Mouse (Mus musculus): ENCODE measurements around the gene Calb2. TPM values are rescaled to one million over a fixed set of nuclear protein-coding genes. Genes with fewer than 3 reads are reported as not detected.

Gene Calb2
- polyA plus RNA-seq, 1 experiment, result 3.1 TPM

DNA sequence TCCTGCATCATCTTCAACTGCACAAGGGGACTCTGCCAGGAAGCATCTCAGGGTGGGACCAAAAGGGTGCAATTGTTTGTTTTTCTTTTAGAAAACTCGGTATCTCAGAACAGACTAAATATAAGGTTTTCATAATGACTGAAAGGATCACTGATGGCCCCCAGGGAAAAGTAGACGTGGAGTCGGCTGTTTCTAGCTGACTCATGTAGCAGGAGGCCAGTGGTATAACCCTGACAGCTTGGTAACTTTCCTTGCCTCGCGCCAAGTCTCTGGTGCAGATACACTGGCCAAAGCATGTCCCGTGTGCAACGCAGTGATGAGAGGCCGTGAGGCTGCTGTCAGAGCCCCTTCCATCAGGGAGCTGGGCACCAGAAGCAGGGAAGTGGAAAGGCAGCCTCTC, 1.7 kb downstream of the Calb2 start:
- 70% methylated on average over 8 of the region's 8 CpGs for WGBS
- Histone ChIP-seq H3K4me3 (ENCODE audit: low read depth, low read length) (no peak overlapping the region), H3K4me1 (ENCODE audit: control insufficient read depth, insufficient read depth, insufficient read length, low read length) (no peaks in the 10 kb centered on the region), H3K36me3 (ENCODE audit: control insufficient read depth, insufficient read depth, low read length) (no peaks in the 10 kb centered on the region), H3K27ac (ENCODE audit: insufficient read depth, low read depth, low read length) (no peak overlapping the region), H3K27me3 (ENCODE audit: control insufficient read depth, insufficient read depth, low read length) (peaks cover 7% of the 10 kb centered on the region)
- no peak for TF ChIP-seq POLR2A (IDR thresholded peaks at IDR 0.05; ENCODE audit: low read depth, low read length)

DNA sequence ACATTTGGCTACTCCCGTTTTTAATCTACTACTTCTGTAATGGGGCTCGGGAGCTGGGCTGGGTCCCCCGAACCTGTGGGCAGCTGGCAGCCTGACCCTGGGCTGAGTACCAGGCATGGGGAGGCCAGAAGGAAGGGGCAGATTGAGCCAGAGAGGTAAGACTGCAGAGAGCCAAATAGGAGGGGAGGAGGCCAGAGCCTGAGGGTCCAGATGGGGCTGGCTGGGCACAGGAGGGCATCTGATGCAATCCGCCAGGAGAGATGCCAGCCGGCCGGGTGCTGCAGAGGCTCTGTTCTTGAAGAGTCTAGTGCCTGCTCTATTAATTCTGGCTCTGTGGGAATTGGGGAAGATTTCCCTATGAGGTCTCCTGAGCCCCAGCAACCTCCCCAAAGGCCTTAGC, 6.0 kb downstream of the Calb2 start:
- H3K27ac ChIP-seq (ENCODE audit: insufficient read depth, low read depth, low read length), result no peak overlapping the region
- WGBS, result 76% methylated on average over 6 of the region's 6 CpGs
- H3K36me3 ChIP-seq (ENCODE audit: control insufficient read depth, insufficient read depth, low read length), result no peaks in the 10 kb centered on the region
- no peaks in the 10 kb centered on the region for H3K27me3 ChIP-seq (ENCODE audit: control insufficient read depth, insufficient read depth, low read length)
- no peak overlapping the region for H3K4me3 ChIP-seq (ENCODE audit: low read depth, low read length)
- no peaks in the 10 kb centered on the region for H3K4me1 ChIP-seq (ENCODE audit: control insufficient read depth, insufficient read depth, insufficient read length, low read length)
- TF ChIP-seq CTCF (IDR thresholded peaks at IDR 0.05; ENCODE audit: extremely low read depth, insufficient read length, insufficient replicate concordance, low read depth, low read length) (no peak), POLR2A (IDR thresholded peaks at IDR 0.05; ENCODE audit: low read depth, low read length) (no peak)

DNA sequence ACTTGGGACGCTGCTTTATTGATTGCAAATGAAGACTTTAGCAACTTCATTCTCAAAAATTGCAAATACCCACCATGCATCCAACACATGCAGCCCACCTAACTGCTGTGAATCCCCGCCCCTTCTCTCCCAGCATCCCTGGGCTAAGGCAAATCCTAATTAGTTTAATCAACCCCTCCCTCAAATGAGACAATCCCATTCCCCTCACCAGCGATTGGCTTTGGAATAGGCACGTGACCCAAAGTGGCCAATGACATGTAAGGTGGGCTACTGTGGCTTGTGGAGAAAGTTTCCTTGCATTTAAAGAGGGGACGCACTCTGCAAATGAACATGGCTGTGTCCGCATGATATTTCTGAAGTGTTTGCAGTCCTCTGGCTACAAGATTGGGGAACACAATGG, 15.1 kb downstream of the Calb2 start:
- Histone ChIP-seq H3K27ac (ENCODE audit: insufficient read depth, low read depth, low read length) (no peak overlapping the region), H3K36me3 (ENCODE audit: control insufficient read depth, insufficient read depth, low read length) (no peaks in the 10 kb centered on the region), H3K4me1 (ENCODE audit: control insufficient read depth, insufficient read depth, insufficient read length, low read length) (no peaks in the 10 kb centered on the region), H3K4me3 (ENCODE audit: low read depth, low read length) (no peak overlapping the region), H3K27me3 (ENCODE audit: control insufficient read depth, insufficient read depth, low read length) (no peaks in the 10 kb centered on the region)
- WGBS, result 66% methylated on average over 6 of the region's 6 CpGs
- TF ChIP-seq CTCF (IDR thresholded peaks at IDR 0.05; ENCODE audit: extremely low read depth, insufficient read length, insufficient replicate concordance, low read depth, low read length), result no peak
- no peak for TF ChIP-seq POLR2A (IDR thresholded peaks at IDR 0.05; ENCODE audit: low read depth, low read length)

DNA sequence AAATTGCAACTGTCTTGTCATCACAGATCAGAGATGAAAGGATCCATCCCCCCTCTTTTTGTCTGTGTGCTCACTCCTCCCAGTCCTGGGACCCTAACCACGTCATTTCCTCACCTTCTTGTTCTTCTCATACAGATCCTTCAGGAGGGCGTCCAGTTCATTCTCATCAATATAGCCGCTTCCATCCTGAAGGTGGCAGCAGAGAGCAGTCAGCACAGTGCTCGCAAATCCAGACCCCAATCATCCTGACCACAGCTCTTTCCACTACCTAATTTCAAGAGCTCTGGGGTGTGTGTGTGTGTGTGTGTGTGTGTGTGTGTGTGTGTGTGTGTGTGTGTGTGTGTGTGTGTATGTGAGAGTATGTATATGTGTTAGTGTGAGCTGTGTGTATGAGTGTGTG, 22.5 kb downstream of the Calb2 start:
- WGBS, result under 1% methylated on average over 4 of the region's 4 CpGs
- H3K4me1 ChIP-seq (ENCODE audit: control insufficient read depth, insufficient read depth, insufficient read length, low read length), result no peaks in the 10 kb centered on the region
- no peak overlapping the region for H3K4me3 ChIP-seq (ENCODE audit: low read depth, low read length)
- no peaks in the 10 kb centered on the region for H3K27me3 ChIP-seq (ENCODE audit: control insufficient read depth, insufficient read depth, low read length)
- H3K27ac ChIP-seq (ENCODE audit: insufficient read depth, low read depth, low read length), result no peak overlapping the region
- no peaks in the 10 kb centered on the region for H3K36me3 ChIP-seq (ENCODE audit: control insufficient read depth, insufficient read depth, low read length)
- TF ChIP-seq POLR2A (IDR thresholded peaks at IDR 0.05; ENCODE audit: low read depth, low read length) (no peak), CTCF (IDR thresholded peaks at IDR 0.05; ENCODE audit: extremely low read depth, insufficient read length, insufficient replicate concordance, low read depth, low read length) (peak; percentile 70; the same call in 1 of the 2 replicates)

DNA sequence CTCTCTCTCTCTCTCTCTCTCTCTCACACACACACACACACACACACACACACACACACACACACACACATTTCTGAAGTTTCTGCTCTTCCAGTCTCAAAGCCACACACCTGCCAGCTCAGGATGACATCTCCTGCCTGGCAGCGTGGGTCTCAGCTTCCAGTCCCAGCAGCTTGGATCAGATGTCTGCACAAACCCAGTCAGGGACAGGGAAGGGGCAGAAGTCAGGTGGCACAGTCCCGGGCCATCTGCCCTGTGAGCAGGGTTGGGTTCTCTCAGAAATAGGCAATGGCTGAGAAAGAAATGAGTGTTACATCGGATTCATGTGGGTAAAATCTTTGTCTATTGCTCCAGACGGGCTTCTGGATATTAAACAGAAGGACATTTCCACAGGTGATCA, 27.2 kb downstream of the Calb2 start:
- TF ChIP-seq CTCF (IDR thresholded peaks at IDR 0.05; ENCODE audit: extremely low read depth, insufficient read length, insufficient replicate concordance, low read depth, low read length) (no peak), POLR2A (IDR thresholded peaks at IDR 0.05; ENCODE audit: low read depth, low read length) (no peak)
- 52% methylated on average over 4 of the region's 4 CpGs for WGBS
- Histone ChIP-seq H3K27ac (ENCODE audit: insufficient read depth, low read depth, low read length) (no peak overlapping the region), H3K27me3 (ENCODE audit: control insufficient read depth, insufficient read depth, low read length) (no peaks in the 10 kb centered on the region), H3K4me1 (ENCODE audit: control insufficient read depth, insufficient read depth, insufficient read length, low read length) (no peaks in the 10 kb centered on the region), H3K4me3 (ENCODE audit: low read depth, low read length) (no peak overlapping the region), H3K36me3 (ENCODE audit: control insufficient read depth, insufficient read depth, low read length) (no peaks in the 10 kb centered on the region)

DNA sequence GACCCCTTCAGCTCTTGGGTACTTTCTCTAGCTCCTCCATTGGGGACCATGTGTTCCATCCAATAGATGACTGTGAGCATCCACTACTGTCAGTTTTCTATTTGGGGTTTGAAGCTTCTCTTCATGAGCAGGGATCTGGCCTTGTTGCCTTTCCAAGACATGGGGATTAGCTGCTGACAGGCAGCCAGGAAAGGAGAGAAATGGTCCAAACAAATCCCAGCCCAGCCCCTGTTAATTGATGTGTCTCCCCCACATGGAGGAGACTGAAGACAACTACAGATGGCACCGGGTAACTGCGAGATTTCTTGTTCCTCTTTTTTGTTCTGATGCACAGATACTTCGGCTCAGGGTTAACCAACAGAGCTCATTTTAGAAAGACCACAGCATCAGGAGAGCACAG, 27.9 kb downstream of the Calb2 start:
- TF ChIP-seq CTCF (IDR thresholded peaks at IDR 0.05; ENCODE audit: extremely low read depth, insufficient read length, insufficient replicate concordance, low read depth, low read length) (no peak), POLR2A (IDR thresholded peaks at IDR 0.05; ENCODE audit: low read depth, low read length) (no peak)
- H3K36me3 ChIP-seq (ENCODE audit: control insufficient read depth, insufficient read depth, low read length), result no peaks in the 10 kb centered on the region
- no peaks in the 10 kb centered on the region for H3K27me3 ChIP-seq (ENCODE audit: control insufficient read depth, insufficient read depth, low read length)
- no peak overlapping the region for H3K4me3 ChIP-seq (ENCODE audit: low read depth, low read length)
- WGBS, result 64% methylated on average over 3 of the region's 3 CpGs
- no peak overlapping the region for H3K27ac ChIP-seq (ENCODE audit: insufficient read depth, low read depth, low read length)
- no peaks in the 10 kb centered on the region for H3K4me1 ChIP-seq (ENCODE audit: control insufficient read depth, insufficient read depth, insufficient read length, low read length)

DNA sequence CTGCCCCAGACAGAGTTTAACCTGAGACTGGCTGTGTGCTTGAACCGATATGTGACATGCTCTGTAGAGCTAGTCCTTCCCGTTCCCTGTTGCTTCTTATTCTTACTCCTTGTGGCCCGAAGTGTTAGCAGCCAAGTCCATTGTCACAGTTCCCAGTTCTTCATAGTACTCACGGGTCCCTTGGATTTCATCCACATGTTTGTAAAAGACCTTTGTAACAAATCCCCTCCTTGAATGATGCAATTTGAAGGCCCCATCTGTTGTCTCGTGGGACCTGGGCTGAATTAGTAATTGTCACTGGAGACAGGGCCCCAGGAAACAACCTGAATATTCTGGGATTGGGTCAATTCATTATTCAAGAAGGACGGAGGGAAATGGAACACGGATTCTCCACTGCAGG, 32.5 kb downstream of the Calb2 start:
- no peak overlapping the region for H3K27ac ChIP-seq (ENCODE audit: insufficient read depth, low read depth, low read length)
- TF ChIP-seq POLR2A (IDR thresholded peaks at IDR 0.05; ENCODE audit: low read depth, low read length) (no peak), CTCF (IDR thresholded peaks at IDR 0.05; ENCODE audit: extremely low read depth, insufficient read length, insufficient replicate concordance, low read depth, low read length) (no peak)
- no peaks in the 10 kb centered on the region for H3K4me1 ChIP-seq (ENCODE audit: control insufficient read depth, insufficient read depth, insufficient read length, low read length)
- no peak overlapping the region for H3K4me3 ChIP-seq (ENCODE audit: low read depth, low read length)
- no peaks in the 10 kb centered on the region for H3K27me3 ChIP-seq (ENCODE audit: control insufficient read depth, insufficient read depth, low read length)
- WGBS, result 61% methylated on average over 7 of the region's 7 CpGs
- H3K36me3 ChIP-seq (ENCODE audit: control insufficient read depth, insufficient read depth, low read length), result no peaks in the 10 kb centered on the region

DNA sequence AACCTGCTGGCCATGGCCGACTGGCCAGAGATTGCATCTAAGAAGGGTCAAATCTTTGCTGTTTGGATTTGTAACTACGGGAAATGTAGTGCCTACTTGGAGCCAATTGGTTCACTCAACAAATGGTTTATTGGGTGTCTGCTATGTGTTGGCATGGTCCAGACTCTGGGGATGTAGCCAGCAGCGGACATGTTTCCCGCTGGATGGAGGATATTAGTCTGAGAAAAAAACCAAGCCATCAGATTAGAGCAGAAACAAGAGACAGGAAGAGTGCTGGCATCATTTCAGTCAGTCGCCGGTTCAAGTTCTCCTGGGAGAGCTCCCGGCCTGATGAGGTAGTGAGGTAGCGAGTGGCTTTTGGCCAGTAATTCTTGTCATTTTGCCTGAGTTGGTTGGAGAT, 33.8 kb downstream of the Calb2 start:
- Histone ChIP-seq H3K27me3 (ENCODE audit: control insufficient read depth, insufficient read depth, low read length) (no peaks in the 10 kb centered on the region), H3K27ac (ENCODE audit: insufficient read depth, low read depth, low read length) (no peak overlapping the region), H3K36me3 (ENCODE audit: control insufficient read depth, insufficient read depth, low read length) (no peaks in the 10 kb centered on the region), H3K4me3 (ENCODE audit: low read depth, low read length) (no peak overlapping the region), H3K4me1 (ENCODE audit: control insufficient read depth, insufficient read depth, insufficient read length, low read length) (no peaks in the 10 kb centered on the region)
- no peak for TF ChIP-seq POLR2A (IDR thresholded peaks at IDR 0.05; ENCODE audit: low read depth, low read length)
- TF ChIP-seq CTCF (IDR thresholded peaks at IDR 0.05; ENCODE audit: extremely low read depth, insufficient read length, insufficient replicate concordance, low read depth, low read length), result no peak
- 87% methylated on average over 8 of the region's 8 CpGs for WGBS

Data from small intestine, adult 2 months (tissue).